8 mouse cellular contexts compared by ENCODE assay signal in genomic region chr1:75052091-75052490, GRCm38 (mm10).
A peak's percentile ranks its signal among the peaks of the same experiment; 100 is the strongest.
DNase-seq lines count a peak whose midpoint lies in the region; ATAC-seq and TF ChIP-seq lines count a peak whose summit lies in the region.

No protein-coding gene starts in this region.

- no peaks in the 10 kb centered on the region for H3K4me1 ChIP-seq in kidney, adult 2 months (ENCODE audit: control insufficient read depth, insufficient read depth, low read length)
- no peaks in the 10 kb centered on the region for H3K4me1 ChIP-seq in forebrain, embryonic 13.5 days

- TF ChIP-seq CTCF in kidney, adult 2 months (conservative IDR thresholded peaks at IDR 0.05; ENCODE audit: insufficient read depth, insufficient read length, low read depth, low read length), result no peak

- H3K4me2 ChIP-seq in forebrain, embryonic 13.5 days, result no peak overlapping the region

- no peaks in the 10 kb centered on the region for H3K9me3 ChIP-seq in forebrain, embryonic 13.5 days (replicated peaks)

- H3K36me3 ChIP-seq in kidney, adult 2 months (ENCODE audit: control insufficient read depth, insufficient read depth, low read length), result no peaks in the 10 kb centered on the region
- H3K36me3 ChIP-seq in forebrain, embryonic 13.5 days (ENCODE audit: poor library complexity, severe bottlenecking), result no peaks in the 10 kb centered on the region

- no peaks in the 10 kb centered on the region for H3K27me3 ChIP-seq in kidney, adult 2 months (replicated peaks; ENCODE audit: control insufficient read depth, insufficient read depth, low read length)
- no peaks in the 10 kb centered on the region for H3K27me3 ChIP-seq in forebrain, embryonic 13.5 days

- no peak overlapping the region for H3K9ac ChIP-seq in forebrain, embryonic 13.5 days

- TF ChIP-seq POLR2A in kidney, adult 2 months (IDR thresholded peaks at IDR 0.05; ENCODE audit: low read depth, low read length), result no peak

- ATAC-seq in activated CD4-positive, CD25-positive, alpha-beta regulatory T cell, adult 4 months, result no peak
- ATAC-seq in forebrain, embryonic 13.5 days, result no peak

- no peak overlapping the region for H3K27ac ChIP-seq in kidney, adult 2 months (ENCODE audit: insufficient read depth, low read depth, low read length)
- H3K27ac ChIP-seq in forebrain, embryonic 13.5 days, result no peak overlapping the region

- intact Hi-C loops in left cerebral cortex, postnatal 14 days (cut with DNase I), result no loop called here

- H3K4me3 ChIP-seq in kidney, adult 2 months (ENCODE audit: insufficient read depth, low read depth, low read length), result no peak overlapping the region
- no peak overlapping the region for H3K4me3 ChIP-seq in forebrain, embryonic 13.5 days

- WGBS in kidney, adult 2 months, result 33% methylated on average over 4 of the region's 4 CpGs
- WGBS in forebrain, embryonic 13.5 days, result 40% methylated on average over 4 of the region's 4 CpGs

- peak; percentile 36 for DNase-seq in adrenal gland, postnatal 10 days
- DNase-seq in adrenal gland, postnatal 4 days (ENCODE audit: low spot score in 2 of 2), result no peak
- DNase-seq in kidney, postnatal 14 days, result peak; percentile 29
- no peak for DNase-seq in kidney, adult 2 months
- DNase-seq in MN1 (ENCODE audit: low spot score), result peak; percentile 64
- DNase-seq in left cerebral cortex, postnatal 14 days (ENCODE audit: low spot score in 2 of 2), result peak; percentile 49 to 56

Comparison
In these comparisons a context has a peak if more than half of its experiments do, and no peak if none do; other contexts are left out.
1. DNase-seq: peak in adrenal gland, postnatal 10 days (single experiment), kidney, postnatal 14 days (single experiment), MN1 (single experiment) and left cerebral cortex, postnatal 14 days (2 of 2); none in adrenal gland, postnatal 4 days (0 of 2) and kidney, adult 2 months (single experiment).